Mouse (Mus musculus) embryonic facial prominence, embryonic 11.5 days (tissue): ENCODE data around the gene Srsf4. TPM values are rescaled to one million over a fixed set of nuclear protein-coding genes. Genes with fewer than 3 reads are reported as not detected.

Source experiments
- ATAC-seq: fragments of 200-750 bp; cut with Nextera tagmentation; replicated peaks from 2 replicates; pipeline ENCODE4 v1.8.0; 2017; ENCODE audit warnings: low read depth; ENCODE audit not compliant: insufficient number of reproducible peaks, low FRiP score, low TSS enrichment
- DNase-seq: peaks from one replicate; pipeline ENCODE4 v3.0.0-alpha.2; 2015; ENCODE audit warnings: low spot score
- H3K27ac ChIP-seq: fragments of 300-500 bp; sonication (generic); replicated peaks from 2 replicates; pipeline ENCODE4 v1.5.1; 2014; ENCODE audit warnings: mild to moderate bottlenecking, low read depth, low read length, control low read depth
- H3K27me3 ChIP-seq: fragments of 300-500 bp; sonication (generic); 2 replicates; pipeline ENCODE4 v1.6.1; 2014; ENCODE audit warnings: mild to moderate bottlenecking, low read length, moderate library complexity, mixed read lengths; ENCODE audit not compliant: control insufficient read depth, insufficient read depth
- H3K36me3 ChIP-seq: fragments of 300-500 bp; sonication (generic); replicated peaks from 2 replicates; pipeline ENCODE4 v1.6.1; 2014; ENCODE audit warnings: low read depth, mild to moderate bottlenecking, low read length, moderate library complexity, mixed read lengths; ENCODE audit not compliant: control insufficient read depth, insufficient read depth
- H3K4me1 ChIP-seq: fragments of 300-500 bp; sonication (generic); 2 replicates; pipeline ENCODE4 v1.6.1; 2014; ENCODE audit warnings: low read length, mixed read lengths; ENCODE audit not compliant: control insufficient read depth, insufficient read depth
- H3K4me2 ChIP-seq: fragments of 300-500 bp; sonication (generic); 2 replicates; pipeline ENCODE4 v1.6.1; 2014; ENCODE audit warnings: low read depth, mild to moderate bottlenecking, control low read depth, low read length, moderate library complexity
- H3K4me3 ChIP-seq: fragments of 300-500 bp; sonication (generic); 2 replicates; pipeline ENCODE4 v1.5.1; 2014; ENCODE audit warnings: low read depth, low read length, control low read depth
- H3K9ac ChIP-seq: fragments of 300-500 bp; sonication (generic); replicated peaks from 2 replicates; pipeline ENCODE4 v1.6.1; 2014; ENCODE audit warnings: mild to moderate bottlenecking, control low read depth, low read length
- H3K9me3 ChIP-seq: fragments of 300-500 bp; sonication (generic); replicated peaks from 2 replicates; pipeline ENCODE4 v1.6.1; 2016; ENCODE audit warnings: mild to moderate bottlenecking, low read length, inconsistent platforms, mixed read lengths; ENCODE audit not compliant: control insufficient read depth
- WGBS: fragments of 180-500 bp; shearing (Covaris S2); extraction: QIAGEN DNeasy Blood & Tissue Kit; methylation state at CpG from one replicate; pipeline ENCODE4 v1.1.7; 2014; 5-methylcytosine and 5-hydroxymethylcytosine counted together
- polyA plus RNA-seq: library from polyadenylated mRNA; unstranded; fragments of >200 nt; fragmentation: Nextera tagmentation; extraction: Ambion mirVana; gene quantifications from 2 replicates; pipeline ENCODE4 v1.2.1, GENCODE M21; 2014

The Srsf4 gene
- polyA plus RNA-seq, 1 experiment from 2014 or later = 131 TPM

DNA sequence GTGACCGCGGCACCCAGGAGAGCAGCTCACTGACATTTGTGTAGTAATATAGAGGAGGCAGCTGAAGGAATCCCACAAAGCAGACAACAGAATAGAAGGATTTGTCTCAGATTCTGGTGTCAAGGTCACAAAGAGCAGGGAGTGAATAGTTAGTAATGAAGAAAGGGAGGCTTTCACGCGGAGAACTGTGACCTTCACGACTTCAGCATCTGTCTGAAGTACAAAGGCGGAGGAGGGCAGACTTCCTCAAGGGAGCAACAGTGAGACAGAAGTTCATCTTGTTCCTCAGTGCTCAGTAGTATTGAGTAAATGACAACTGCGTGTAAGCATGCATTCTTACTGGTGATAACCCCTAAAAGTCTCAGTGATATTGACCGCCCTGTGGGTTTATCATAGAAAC lies 77.2 kb downstream of the Srsf4 start:
- Histone ChIP-seq H3K9me3 (no peaks in the 10 kb centered on the region), H3K9ac (no peak overlapping the region), H3K4me2 (no peak overlapping the region), H3K27ac (no peak overlapping the region), H3K4me1 (no peaks in the 10 kb centered on the region), H3K36me3 (no peaks in the 10 kb centered on the region), H3K27me3 (no peaks in the 10 kb centered on the region), H3K4me3 (no peak overlapping the region)
- ATAC-seq (no peak), DNase-seq (no peak)
- 78% methylated on average over 8 of the region's 8 CpGs for WGBS

Other genes with a start within 250 kb of the Srsf4 start
- 17.2 and 19.6 TPM in 2 replicates for gene Ptpru, start 35.3 kb upstream of the Srsf4 start, polyA plus RNA-seq
- gene Mecr, start 30.1 kb upstream of the Srsf4 start, polyA plus RNA-seq = 39.9 and 42.5 TPM in 2 replicates
- 3.0 and 4.4 TPM in 2 replicates for gene Tmem200b, start 48.2 kb downstream of the Srsf4 start, polyA plus RNA-seq
- gene Gm10300, start 201.1 kb downstream of the Srsf4 start, polyA plus RNA-seq = not detected in 2 replicates
- 139 and 141 TPM in 2 replicates for gene Epb41, start 201.7 kb downstream of the Srsf4 start, polyA plus RNA-seq